Mouse (Mus musculus): ENCODE results near the gene Trpv6. TPM values are rescaled to one million over a fixed set of nuclear protein-coding genes. Genes with fewer than 3 reads are reported as not detected.

The Trpv6 gene
- total and polyA plus RNA-seq, 3 experiments, result not detected

DNA sequence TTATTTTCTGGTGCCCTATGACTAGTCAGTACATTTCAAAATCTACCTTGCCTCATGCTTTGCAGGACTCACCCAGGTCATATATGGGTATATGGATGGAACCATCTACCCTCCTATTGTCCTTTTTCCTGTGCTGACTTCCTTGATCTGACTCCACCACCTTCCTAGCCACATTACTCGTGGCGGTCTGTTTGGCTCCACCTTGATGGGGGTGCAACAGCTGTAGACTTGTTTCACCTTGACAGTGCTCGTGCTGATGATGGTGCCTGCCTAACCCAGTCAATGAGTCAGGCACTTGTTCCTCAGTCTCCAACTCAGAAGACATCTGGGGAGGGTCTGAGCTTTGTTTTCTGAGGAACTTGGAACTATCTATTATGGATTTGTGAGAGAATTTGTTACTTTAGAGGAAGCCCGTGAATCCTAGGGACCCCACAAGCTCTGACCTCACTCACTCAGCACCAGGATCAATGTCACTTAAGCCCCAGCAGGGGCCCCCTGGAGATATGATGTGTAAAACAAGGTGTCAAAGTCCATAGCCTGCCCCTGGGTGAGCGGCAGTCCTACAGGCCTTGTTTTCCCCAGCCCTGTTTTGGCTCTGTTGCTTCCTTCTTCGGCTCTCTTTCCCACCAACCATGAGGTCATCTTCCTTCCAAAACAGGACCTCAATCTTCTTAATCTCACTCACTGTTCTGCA lies 5.1 kb upstream of the Trpv6 start:
- peaks cover 0 to 6% of the 10 kb centered on the region in 2 experiments; a peak in 1 of 4 replicates for H3K4me1 ChIP-seq (ENCODE audit: control insufficient read depth in 1 of 2, insufficient read depth in 2 of 2)
- no peak overlapping the region for H3K27ac ChIP-seq (ENCODE audit: insufficient read depth, low read depth)
- H3K36me3 ChIP-seq (replicated peaks in 1 of 2; ENCODE audit: control insufficient read depth in 1 of 2, insufficient read depth in 1 of 2, low read length in 1 of 2), result no peaks in the 10 kb centered on the region
- no peak for DNase-seq (ENCODE audit: extremely low read depth)
- no peaks in the 10 kb centered on the region for H3K79me2 ChIP-seq (replicated peaks; ENCODE audit: control insufficient read depth, extremely low read depth, insufficient read depth, poor library complexity, severe bottlenecking)
- dilution Hi-C loops (cut with MboI; ENCODE audit: extremely low pct_ligation_motif_present, extremely low pct_unique_long_range_greater_than_20kb, low sequenced_read_pairs), result no loop called here
- H3K9ac ChIP-seq (ENCODE audit: insufficient read depth, low read depth), result no peak overlapping the region
- no peak for TF ChIP-seq ZKSCAN1 (IDR thresholded peaks at IDR 0.05; ENCODE audit: borderline replicate concordance, low read depth, low read length)
- no peak for TF ChIP-seq HCFC1 (IDR thresholded peaks at IDR 0.05; ENCODE audit: low read depth, low read length)
- no peak for TF ChIP-seq EP300 (IDR thresholded peaks at IDR 0.05; ENCODE audit: low read length)
- TF ChIP-seq USF1 (IDR thresholded peaks at IDR 0.05; ENCODE audit: low read depth, low read length), result no peak
- TF ChIP-seq ETS1 (conservative IDR thresholded peaks at IDR 0.05; ENCODE audit: low read depth, low read length), result no peak
- no peak for TF ChIP-seq MAX (IDR thresholded peaks at IDR 0.05; ENCODE audit: low read length)
- TF ChIP-seq MYC (IDR thresholded peaks at IDR 0.05; ENCODE audit: low read depth, low read length), result no peak
- TF ChIP-seq RCOR1 (conservative IDR thresholded peaks at IDR 0.05; ENCODE audit: low read depth, low read length), result no peak
- TF ChIP-seq CTCF (conservative IDR thresholded peaks at IDR 0.05 in 1 of 2, IDR thresholded peaks at IDR 0.05 in 1 of 2; ENCODE audit: low read depth in 2 of 2, low read length in 2 of 2), result no peak
- TF ChIP-seq CHD2 (IDR thresholded peaks at IDR 0.05; ENCODE audit: low read length), result no peak
- TF ChIP-seq TBP (conservative IDR thresholded peaks at IDR 0.05; ENCODE audit: low read depth, low read length), result no peak
- TF ChIP-seq ZC3H11A (IDR thresholded peaks at IDR 0.05; ENCODE audit: low read depth, low read length), result no peak
- no peak for TF ChIP-seq POLR2A (IDR thresholded peaks at IDR 0.05; ENCODE audit: low read depth, low read length)
- TF ChIP-seq MEF2A (IDR thresholded peaks at IDR 0.05; ENCODE audit: borderline replicate concordance, low read depth, low read length), result no peak
- no peak for TF ChIP-seq SIN3A (IDR thresholded peaks at IDR 0.05; ENCODE audit: low read length)
- H3K4me2 ChIP-seq (ENCODE audit: insufficient read depth, low read depth, poor library complexity, severe bottlenecking), result no peak overlapping the region
- no peaks in the 10 kb centered on the region for H3K27me3 ChIP-seq (replicated peaks)
- in situ Hi-C loops (cut with MboI; ENCODE audit: low pct_ligation_motif_present, low pct_unique_long_range_greater_than_20kb, low sequenced_read_pairs), result no loop called here
- no peak overlapping the region for H3K4me3 ChIP-seq (replicated peaks in 1 of 3; ENCODE audit: low read depth in 2 of 3, low read length in 2 of 3, poor library complexity in 1 of 3)
- no peaks in the 10 kb centered on the region for H3K9me3 ChIP-seq (replicated peaks; ENCODE audit: low read length)

DNA sequence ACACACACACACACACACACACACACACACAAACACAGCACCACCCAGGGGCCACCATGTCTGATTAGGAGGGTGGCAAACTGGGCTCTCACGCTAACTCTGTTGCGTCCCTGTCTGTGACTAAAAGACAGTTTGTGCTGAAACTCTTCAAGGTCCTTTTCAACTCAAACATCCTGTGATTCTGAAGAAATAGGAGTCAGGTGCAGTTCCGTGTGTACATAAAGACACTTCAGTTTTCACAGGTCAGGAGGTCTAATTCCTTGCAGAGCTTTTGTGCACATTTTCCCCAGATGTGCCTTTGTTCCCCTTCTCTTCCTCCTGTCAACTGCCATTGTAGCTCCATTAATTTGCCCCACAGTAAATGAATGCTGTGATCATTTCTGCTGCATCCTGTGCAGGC lies 4.2 kb upstream of the Trpv6 start:
- dilution Hi-C loops (cut with MboI; ENCODE audit: extremely low pct_ligation_motif_present, extremely low pct_unique_long_range_greater_than_20kb, low sequenced_read_pairs), result no loop called here
- Histone ChIP-seq H3K36me3 (replicated peaks in 1 of 2; ENCODE audit: control insufficient read depth in 1 of 2, insufficient read depth in 1 of 2, low read length in 1 of 2) (no peaks in the 10 kb centered on the region), H3K79me2 (replicated peaks; ENCODE audit: control insufficient read depth, extremely low read depth, insufficient read depth, poor library complexity, severe bottlenecking) (no peaks in the 10 kb centered on the region), H3K9me3 (replicated peaks; ENCODE audit: low read length) (no peaks in the 10 kb centered on the region), H3K4me2 (ENCODE audit: insufficient read depth, low read depth, poor library complexity, severe bottlenecking) (no peak overlapping the region), H3K9ac (ENCODE audit: insufficient read depth, low read depth) (no peak overlapping the region), H3K27ac (ENCODE audit: insufficient read depth, low read depth) (no peak overlapping the region), H3K27me3 (replicated peaks) (no peaks in the 10 kb centered on the region), H3K4me3 (replicated peaks in 1 of 3; ENCODE audit: low read depth in 2 of 3, low read length in 2 of 3, poor library complexity in 1 of 3) (no peak overlapping the region), H3K4me1 (ENCODE audit: control insufficient read depth in 1 of 2, insufficient read depth in 2 of 2) (peaks cover 0 to 6% of the 10 kb centered on the region in 2 experiments; a peak in 1 of 4 replicates)
- DNase-seq (ENCODE audit: extremely low read depth), result no peak
- in situ Hi-C loops (cut with MboI; ENCODE audit: low pct_ligation_motif_present, low pct_unique_long_range_greater_than_20kb, low sequenced_read_pairs), result no loop called here
- TF ChIP-seq BHLHE40 (IDR thresholded peaks at IDR 0.05; ENCODE audit: low read depth, low read length) (no peak), GABPA (IDR thresholded peaks at IDR 0.05; ENCODE audit: insufficient replicate concordance, low read depth, low read length) (no peak), CTCF (conservative IDR thresholded peaks at IDR 0.05 in 1 of 2, IDR thresholded peaks at IDR 0.05 in 1 of 2; ENCODE audit: low read depth in 2 of 2, low read length in 2 of 2) (no peak), JUN (IDR thresholded peaks at IDR 0.05; ENCODE audit: insufficient read depth, low read depth, low read length) (no peak), EP300 (IDR thresholded peaks at IDR 0.05; ENCODE audit: low read length) (no peak), NRF1 (IDR thresholded peaks at IDR 0.05; ENCODE audit: low read depth, low read length) (no peak)

All from CH12.LX (cell line).